Mouse (Mus musculus) thymus, postnatal 4 days (tissue): Measurements from ENCODE around the gene Atf7ip.

Source experiments
- DNase-seq: peaks from one replicate; pipeline ENCODE4 v3.0.0; 2021

Gene Atf7ip

GRCm38 (mm10) chr6:136650664-136651063 lies 144.7 kb downstream of the Atf7ip start:
- no peak for DNase-seq

- DNase-seq, result no peak
Measured at GRCm38 (mm10) chr6:136653331-136653730, 147.4 kb downstream of the Atf7ip start.

GRCm38 (mm10) chr6:136654470-136654869 lies 148.5 kb downstream of the Atf7ip start:
- no peak for DNase-seq

- no peak for DNase-seq
Measured at GRCm38 (mm10) chr6:136655786-136656185, 149.8 kb downstream of the Atf7ip start.

- no peak for DNase-seq
Measured at GRCm38 (mm10) chr6:136658303-136658702, 152.3 kb downstream of the Atf7ip start.

GRCm38 (mm10) chr6:136659226-136659625 lies 153.3 kb downstream of the Atf7ip start:
- DNase-seq, result no peak
